Mouse (Mus musculus) midbrain, postnatal 0 days (tissue): ENCODE data around the gene Cp. TPM values are rescaled to one million over a fixed set of nuclear protein-coding genes. Genes with fewer than 3 reads are reported as not detected.

Experiments used
- ATAC-seq: fragments of 200-750 bp; cut with Nextera tagmentation; 2 replicates; pipeline ENCODE4 v1.8.0; 2017; ENCODE audit warnings: moderate number of reproducible peaks, mild to moderate bottlenecking, moderate TSS enrichment, moderate library complexity; ENCODE audit not compliant: low FRiP score
- DNase-seq: peaks from one replicate; pipeline ENCODE4 v3.0.0-alpha.2; 2015; ENCODE audit warnings: low spot score
- H3K27ac ChIP-seq: fragments of 300-500 bp; sonication (generic); 2 replicates; pipeline ENCODE4 v1.5.1; 2014; ENCODE audit warnings: low read depth, mild to moderate bottlenecking, low read length, mixed read lengths
- H3K27me3 ChIP-seq: fragments of 300-500 bp; sonication (generic); 2 replicates; pipeline ENCODE4 v1.6.1; 2014; ENCODE audit warnings: low read length, control low read depth, mixed read lengths; ENCODE audit not compliant: insufficient read depth
- H3K36me3 ChIP-seq: fragments of 300-500 bp; sonication (generic); 2 replicates; pipeline ENCODE4 v1.6.1; 2014; ENCODE audit warnings: low read length, control low read depth, mixed read lengths; ENCODE audit not compliant: insufficient read depth
- H3K4me1 ChIP-seq: fragments of 300-500 bp; sonication (generic); 2 replicates; pipeline ENCODE4 v1.6.1; 2014; ENCODE audit warnings: mild to moderate bottlenecking, control low read depth, antibody characterized with exemption, low read length, mixed read lengths; ENCODE audit not compliant: insufficient read depth
- H3K4me2 ChIP-seq: fragments of 300-500 bp; sonication (generic); 2 replicates; pipeline ENCODE4 v1.6.1; 2014; ENCODE audit warnings: low read depth, mild to moderate bottlenecking, low read length, mixed read lengths; ENCODE audit not compliant: poor library complexity, severe bottlenecking
- H3K4me3 ChIP-seq: fragments of 300-500 bp; sonication (generic); 2 replicates; pipeline ENCODE4 v1.5.1; 2014; ENCODE audit warnings: low read depth, mild to moderate bottlenecking, low read length, moderate library complexity
- H3K9ac ChIP-seq: fragments of 300-500 bp; sonication (generic); replicated peaks from 2 replicates; pipeline ENCODE4 v1.6.1; 2014; ENCODE audit warnings: mild to moderate bottlenecking, low read length, moderate library complexity, mixed read lengths; ENCODE audit not compliant: poor library complexity, severe bottlenecking
- H3K9me3 ChIP-seq: fragments of 300-500 bp; sonication (generic); 2 replicates; pipeline ENCODE4 v1.6.1; 2016; ENCODE audit warnings: low read length, control low read depth
- CTCF ChIP-seq: IDR thresholded peaks from 2 replicates; pipeline ENCODE4 v1.5.1; 2016; ENCODE audit warnings: antibody characterized with exemption, mild to moderate bottlenecking
- WGBS: fragments of 180-500 bp; shearing (Covaris S2); extraction: QIAGEN DNeasy Blood & Tissue Kit; methylation state at CpG from one replicate; pipeline ENCODE4 v1.1.7; 2014; 5-methylcytosine and 5-hydroxymethylcytosine counted together
- polyA plus RNA-seq: library from polyadenylated mRNA; unstranded; fragments of >200 nt; fragmentation: Nextera tagmentation; extraction: Ambion mirVana; gene quantifications from 2 replicates; pipeline ENCODE4 v1.2.1, GENCODE M21; 2015
- total RNA-seq: library from RNA; depleted of rRNA; stranded (reverse); fragments of >200 nt; gene quantifications from 2 replicates; pipeline ENCODE4 v1.2.3, GENCODE M21; 2014

The Cp gene
- total and polyA plus RNA-seq, 2 experiments from 2014 or later = 12.2 to 13.3 TPM

- TF ChIP-seq CTCF = no peak
- no peak for DNase-seq
- Histone ChIP-seq H3K9me3 (no peaks in the 10 kb centered on the region), H3K4me3 (no peak overlapping the region), H3K4me1 (no peaks in the 10 kb centered on the region), H3K9ac (no peak overlapping the region), H3K36me3 (peaks cover 29% of the 10 kb centered on the region), H3K27me3 (no peaks in the 10 kb centered on the region), H3K4me2 (no peak overlapping the region), H3K27ac (no peak overlapping the region)
- ATAC-seq = no peak
These were observed 69.6 kb downstream of the Cp start for GRCm38 (mm10) chr3:20026481-20026880.

- no peak overlapping the region for H3K27ac ChIP-seq
- no peak for TF ChIP-seq CTCF
- WGBS = 93% methylated on average over 8 of the region's 8 CpGs
- no peak for DNase-seq
- no peak for ATAC-seq
- no peaks in the 10 kb centered on the region for H3K27me3 ChIP-seq
- H3K4me2 ChIP-seq = no peak overlapping the region
- H3K9me3 ChIP-seq = no peaks in the 10 kb centered on the region
- no peak overlapping the region for H3K9ac ChIP-seq
- H3K36me3 ChIP-seq = peaks cover 29% of the 10 kb centered on the region
- H3K4me3 ChIP-seq = no peak overlapping the region
- no peaks in the 10 kb centered on the region for H3K4me1 ChIP-seq
These were observed 70.3 kb downstream of the Cp start for GRCm38 (mm10) chr3:20026996-20027689.

GRCm38 (mm10) chr3:20027788-20028187 lies 70.9 kb downstream of the Cp start:
- no peaks in the 10 kb centered on the region for H3K9me3 ChIP-seq
- H3K9ac ChIP-seq = no peak overlapping the region
- WGBS = 92% methylated on average over 5 of the region's 5 CpGs
- no peak for DNase-seq
- no peak overlapping the region for H3K4me2 ChIP-seq
- H3K27me3 ChIP-seq = no peaks in the 10 kb centered on the region
- H3K27ac ChIP-seq = no peak overlapping the region
- ATAC-seq = no peak
- H3K4me1 ChIP-seq = no peaks in the 10 kb centered on the region
- no peak overlapping the region for H3K4me3 ChIP-seq
- peaks cover 23% of the 10 kb centered on the region for H3K36me3 ChIP-seq
- TF ChIP-seq CTCF = no peak

DNA sequence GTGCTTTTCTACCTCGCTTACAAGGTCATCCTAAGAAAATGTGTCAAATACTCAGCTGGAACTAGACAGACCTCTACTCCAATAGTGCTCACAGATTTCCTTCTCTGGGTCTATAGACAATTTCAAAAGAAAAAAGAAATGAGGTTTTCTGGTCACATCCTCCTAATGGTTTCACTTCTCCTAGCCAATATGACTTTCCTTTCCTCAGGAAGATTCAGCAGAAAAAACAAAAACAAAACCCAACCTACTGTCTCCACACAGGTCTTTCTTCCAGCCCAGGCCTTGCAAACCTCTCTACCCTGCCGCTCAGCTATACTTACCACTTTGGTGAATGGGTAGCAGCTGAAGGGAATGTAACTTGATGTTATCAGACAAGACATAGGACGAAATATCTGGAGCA lies 71.8 kb downstream of the Cp start:
- ATAC-seq (no peak), DNase-seq (no peak)
- no peak overlapping the region for H3K4me2 ChIP-seq
- H3K9me3 ChIP-seq = no peaks in the 10 kb centered on the region
- H3K27me3 ChIP-seq = no peaks in the 10 kb centered on the region
- 95% methylated on average over 3 of the region's 3 CpGs for WGBS
- H3K4me1 ChIP-seq = peaks cover under 1% of the 10 kb centered on the region; the same call in 1 of the 2 replicates
- no peak for TF ChIP-seq CTCF
- no peak overlapping the region for H3K9ac ChIP-seq
- no peak overlapping the region for H3K4me3 ChIP-seq
- H3K27ac ChIP-seq = no peak overlapping the region
- H3K36me3 ChIP-seq = peaks cover 16% of the 10 kb centered on the region

DNA sequence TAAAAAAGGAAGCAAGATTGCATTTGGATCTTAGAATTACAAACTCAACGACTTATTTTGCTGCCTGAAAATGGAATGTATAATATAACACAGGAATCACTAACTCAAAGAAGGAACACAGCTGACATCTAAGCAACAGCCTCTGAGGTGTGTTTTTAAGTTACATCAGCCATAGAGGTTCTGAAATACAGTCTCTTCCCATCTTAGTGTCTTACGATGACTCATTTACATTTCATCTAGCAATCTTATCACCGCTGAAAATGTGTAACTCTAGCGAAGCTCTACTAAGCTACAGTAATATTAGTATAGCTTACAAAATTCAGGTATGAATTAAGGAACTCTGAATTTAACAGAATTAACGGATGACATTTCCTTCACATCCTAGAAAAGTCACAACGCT lies 74.0 kb downstream of the Cp start:
- TF ChIP-seq CTCF = no peak
- ATAC-seq (no peak), DNase-seq (no peak)

DNA sequence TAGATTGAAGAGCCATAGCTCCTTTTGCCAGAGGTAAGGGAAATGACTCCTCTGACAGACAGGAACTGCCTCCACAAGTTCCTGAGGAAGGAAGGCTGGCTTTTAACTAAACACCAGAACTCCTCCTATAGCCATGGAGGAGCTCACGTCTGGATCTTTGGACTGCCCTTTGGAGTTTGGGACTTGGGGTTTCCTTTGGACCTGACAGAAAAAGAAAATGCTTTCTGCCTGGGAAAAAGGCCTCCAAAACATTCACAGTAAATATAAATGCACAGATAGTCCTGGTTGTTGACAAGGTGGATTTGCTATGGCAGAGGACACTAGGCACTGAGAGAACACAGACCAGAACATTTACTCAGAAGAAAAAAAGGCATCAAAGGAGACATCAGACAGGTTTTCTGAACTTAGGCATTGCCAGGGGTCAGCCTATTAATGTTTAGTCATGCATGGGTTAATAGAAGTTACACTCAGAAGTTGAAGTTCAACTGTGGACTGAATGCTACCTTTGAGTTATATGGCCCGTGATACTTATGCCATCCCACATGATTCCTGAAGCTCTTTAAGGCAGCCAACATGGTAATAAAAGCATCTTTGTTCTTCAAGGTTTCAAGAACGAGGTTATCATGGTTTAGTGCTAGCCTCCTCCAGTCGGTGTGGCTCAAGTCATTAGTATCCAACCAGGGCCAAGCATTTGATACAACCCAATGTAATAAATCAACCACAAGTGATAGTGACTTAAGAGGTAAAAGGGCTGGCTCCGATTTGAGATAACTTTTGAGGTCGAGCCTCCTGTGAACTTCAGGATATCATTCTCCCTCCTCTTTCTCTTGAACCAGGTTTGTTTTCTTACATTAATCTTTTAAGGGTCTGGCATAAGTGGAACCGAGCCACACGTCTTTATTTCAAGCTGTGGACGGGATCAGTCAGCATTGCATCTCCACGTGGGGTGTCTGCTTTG lies 77.2 kb downstream of the Cp start:
- H3K9ac ChIP-seq = peak overlapping the region; percentile 64
- H3K36me3 ChIP-seq = no peaks in the 10 kb centered on the region
- 22% methylated on average over 10 of the region's 10 CpGs for WGBS
- ATAC-seq (no peak), DNase-seq (no peak)
- H3K4me1 ChIP-seq = peaks cover 7% of the 10 kb centered on the region; the same call in 1 of the 2 replicates
- no peak for TF ChIP-seq CTCF
- peak overlapping the region; percentile 76 for H3K4me2 ChIP-seq
- no peak overlapping the region for H3K27ac ChIP-seq
- no peaks in the 10 kb centered on the region for H3K27me3 ChIP-seq
- no peaks in the 10 kb centered on the region for H3K9me3 ChIP-seq
- peak overlapping the region; percentile 90 for H3K4me3 ChIP-seq

More for the DNA sequence above, 74.0 kb downstream of the Cp start:
- Histone ChIP-seq H3K27me3 (no peaks in the 10 kb centered on the region), H3K4me2 (no peak overlapping the region), H3K36me3 (peaks cover 4% of the 10 kb centered on the region; the same call in 1 of the 2 replicates), H3K27ac (no peak overlapping the region), H3K9me3 (no peaks in the 10 kb centered on the region), H3K9ac (no peak overlapping the region), H3K4me1 (peaks cover 7% of the 10 kb centered on the region; the same call in 1 of the 2 replicates), H3K4me3 (no peak overlapping the region)
- 90% methylated on average over 6 of the region's 6 CpGs for WGBS
